Mouse (Mus musculus) G1E (cell line): ENCODE data around the gene Shroom2.

Experiments used
- CTCF ChIP-seq: IDR thresholded peaks from 2 replicates; pipeline ENCODE4 v1.5.1; 2012; ENCODE audit warnings: low read depth, low read length, inconsistent platforms, mixed read lengths
- GATA1 ChIP-seq: IDR thresholded peaks from 2 replicates; pipeline ENCODE4 v1.6.1; 2012; ENCODE audit warnings: borderline replicate concordance, low read length, inconsistent platforms, mixed read lengths
- TAL1 ChIP-seq: conservative IDR thresholded peaks from 2 replicates; pipeline ENCODE4 v1.6.1; 2012; ENCODE audit warnings: low read depth, low read length, inconsistent platforms, mixed read lengths

DNA sequence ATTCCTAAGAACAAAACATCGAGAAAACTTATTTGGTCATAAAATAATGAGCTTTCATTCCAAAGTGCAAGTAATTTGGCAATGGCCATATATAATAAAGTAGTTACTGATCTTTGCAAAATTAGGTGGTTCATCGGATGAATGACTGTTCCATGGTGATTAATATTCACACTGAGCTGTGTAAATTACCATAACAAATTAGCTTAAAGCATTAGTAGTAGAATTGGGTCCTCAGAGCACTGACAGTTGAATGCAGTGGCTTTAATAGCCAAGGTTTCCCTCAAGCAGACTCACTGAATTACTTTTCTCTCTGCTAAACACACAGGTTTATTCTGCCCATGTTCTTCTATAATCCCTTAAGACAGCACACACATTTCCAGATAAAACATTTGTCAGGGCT lies 23.3 kb downstream of the Shroom2 start:
- no peak for TF ChIP-seq CTCF
- no peak for TF ChIP-seq TAL1
- TF ChIP-seq GATA1 = no peak
